Mouse (Mus musculus): Measurements from ENCODE around the gene Snx13. TPM values are rescaled to one million over a fixed set of nuclear protein-coding genes. Genes with fewer than 3 reads are reported as not detected.

Gene Snx13
- polyA plus RNA-seq, 1 experiment from 2014 or later: 36.3 TPM

- no peaks in the 10 kb centered on the region for H3K27me3 ChIP-seq (replicated peaks; ENCODE audit: insufficient read depth, low read length)
- ATAC-seq (no peak), DNase-seq (ENCODE audit: low spot score) (no peak)
- no peaks in the 10 kb centered on the region for H3K9me3 ChIP-seq (ENCODE audit: low read length)
- no peak overlapping the region for H3K4me2 ChIP-seq (replicated peaks; ENCODE audit: low read depth, low read length)
- H3K36me3 ChIP-seq (ENCODE audit: insufficient read depth, low read length): no peaks in the 10 kb centered on the region
- peaks cover 8% of the 10 kb centered on the region; the same call in 1 of the 2 replicates for H3K4me1 ChIP-seq (ENCODE audit: insufficient read depth, low read depth, low read length)
- H3K9ac ChIP-seq (replicated peaks; ENCODE audit: low read depth): no peak overlapping the region
- H3K4me3 ChIP-seq (ENCODE audit: low read depth, low read length): no peak overlapping the region
- H3K27ac ChIP-seq (ENCODE audit: low read length): no peak overlapping the region
- 71% methylated on average over 8 of the region's 8 CpGs for WGBS
- TF ChIP-seq CTCF (IDR thresholded peaks at IDR 0.05) (no peak), EP300 (IDR thresholded peaks at IDR 0.05) (no peak)
Observed at GRCm38 (mm10) chr12:35041964-35042363, 5.0 kb upstream of the Snx13 start.

- TF ChIP-seq EP300 (IDR thresholded peaks at IDR 0.05) (no peak), CTCF (IDR thresholded peaks at IDR 0.05) (no peak)
- H3K27ac ChIP-seq (ENCODE audit: low read length): peak overlapping the region; percentile 99
- peak; percentile 80 for DNase-seq (ENCODE audit: low spot score)
- H3K4me2 ChIP-seq (replicated peaks; ENCODE audit: low read depth, low read length): peak overlapping the region; percentile 64
- WGBS: under 1% methylated on average over 35 of the region's 36 CpGs
- ATAC-seq: peak; percentile 79
- H3K27me3 ChIP-seq (replicated peaks; ENCODE audit: insufficient read depth, low read length): no peaks in the 10 kb centered on the region
- H3K9ac ChIP-seq (replicated peaks; ENCODE audit: low read depth): peak overlapping the region; percentile 96
- H3K4me3 ChIP-seq (ENCODE audit: low read depth, low read length): peak overlapping the region; percentile 98
- H3K36me3 ChIP-seq (ENCODE audit: insufficient read depth, low read length): no peaks in the 10 kb centered on the region
- 0 out of 2 replicates have a peak, but pooled peaks cover 11% of the 10 kb centered on the region for H3K4me1 ChIP-seq (ENCODE audit: insufficient read depth, low read depth, low read length)
- H3K9me3 ChIP-seq (ENCODE audit: low read length): no peaks in the 10 kb centered on the region
Observed at GRCm38 (mm10) chr12:35046310-35046998, 532 bp upstream of the Snx13 start.

- Histone ChIP-seq H3K4me2 (replicated peaks; ENCODE audit: low read depth, low read length) (peak overlapping the region; percentile 64), H3K27me3 (replicated peaks; ENCODE audit: insufficient read depth, low read length) (no peaks in the 10 kb centered on the region), H3K9me3 (ENCODE audit: low read length) (no peaks in the 10 kb centered on the region), H3K36me3 (ENCODE audit: insufficient read depth, low read length) (no peaks in the 10 kb centered on the region), H3K9ac (replicated peaks; ENCODE audit: low read depth) (peak overlapping the region; percentile 96), H3K27ac (ENCODE audit: low read length) (peak overlapping the region; percentile 99), H3K4me1 (ENCODE audit: insufficient read depth, low read depth, low read length) (0 out of 2 replicates have a peak, but pooled peaks cover 11% of the 10 kb centered on the region), H3K4me3 (ENCODE audit: low read depth, low read length) (peak overlapping the region; percentile 98)
- DNase-seq (ENCODE audit: low spot score) (peak; percentile 77), ATAC-seq (peak; percentile 63)
- WGBS: 1% methylated on average over 51 of the region's 65 CpGs
- TF ChIP-seq CTCF (IDR thresholded peaks at IDR 0.05) (peak; percentile 45; the same call in 1 of the 2 replicates), EP300 (IDR thresholded peaks at IDR 0.05) (0 out of 2 replicates have a peak, but pooled peaks have one; percentile 7)
Observed at GRCm38 (mm10) chr12:35047320-35048225, 587 bp downstream of the Snx13 start.

- H3K9ac ChIP-seq (replicated peaks; ENCODE audit: low read depth): no peak overlapping the region
- H3K27ac ChIP-seq (ENCODE audit: low read length): no peak overlapping the region
- WGBS: 25% methylated on average over 3 of the region's 3 CpGs
- DNase-seq (ENCODE audit: low spot score) (no peak), ATAC-seq (no peak)
- H3K9me3 ChIP-seq (ENCODE audit: low read length): no peaks in the 10 kb centered on the region
- H3K4me2 ChIP-seq (replicated peaks; ENCODE audit: low read depth, low read length): peak overlapping the region; percentile 64; the same call in 1 of the 2 replicates
- H3K27me3 ChIP-seq (replicated peaks; ENCODE audit: insufficient read depth, low read length): no peaks in the 10 kb centered on the region
- TF ChIP-seq CTCF (IDR thresholded peaks at IDR 0.05): no peak
- no peak for TF ChIP-seq EP300 (IDR thresholded peaks at IDR 0.05)
- no peak overlapping the region for H3K4me3 ChIP-seq (ENCODE audit: low read depth, low read length)
- no peaks in the 10 kb centered on the region for H3K36me3 ChIP-seq (ENCODE audit: insufficient read depth, low read length)
- H3K4me1 ChIP-seq (ENCODE audit: insufficient read depth, low read depth, low read length): 0 out of 2 replicates have a peak, but pooled peaks cover 14% of the 10 kb centered on the region
Observed at GRCm38 (mm10) chr12:35048891-35049290, 1.9 kb downstream of the Snx13 start.

- Histone ChIP-seq H3K27ac (ENCODE audit: low read length) (peak overlapping the region; percentile 57; the same call in 1 of the 2 replicates), H3K27me3 (replicated peaks; ENCODE audit: insufficient read depth, low read length) (no peaks in the 10 kb centered on the region), H3K4me2 (replicated peaks; ENCODE audit: low read depth, low read length) (no peak overlapping the region), H3K4me3 (ENCODE audit: low read depth, low read length) (no peak overlapping the region), H3K9me3 (ENCODE audit: low read length) (no peaks in the 10 kb centered on the region), H3K36me3 (ENCODE audit: insufficient read depth, low read length) (no peaks in the 10 kb centered on the region), H3K9ac (replicated peaks; ENCODE audit: low read depth) (no peak overlapping the region), H3K4me1 (ENCODE audit: insufficient read depth, low read depth, low read length) (peaks cover 14% of the 10 kb centered on the region; the same call in 1 of the 2 replicates)
- ATAC-seq (no peak), DNase-seq (ENCODE audit: low spot score) (no peak)
- 61% methylated on average over 3 of the region's 3 CpGs for WGBS
- TF ChIP-seq EP300 (IDR thresholded peaks at IDR 0.05): no peak
- no peak for TF ChIP-seq CTCF (IDR thresholded peaks at IDR 0.05)
Observed at GRCm38 (mm10) chr12:35050501-35050900, 3.5 kb downstream of the Snx13 start.

All from lung, postnatal 0 days (tissue).